Mouse (Mus musculus): ENCODE data around the gene Degs1. TPM values are rescaled to one million over a fixed set of nuclear protein-coding genes. Genes with fewer than 3 reads are reported as not detected.
A peak's percentile ranks its signal among the peaks of the same experiment; 100 is the strongest.
"Not testable (repeated sequence)": the region's sequence is repeated elsewhere in the genome, so short reads cannot be mapped to it uniquely, and the experiment has no call there.

Gene Degs1
- polyA plus RNA-seq, 1 experiment from 2014 or later = 82.9 TPM

GRCm38 (mm10) chr1:182297246-182297645 lies 14.6 kb upstream of the Degs1 start:
- H3K27ac ChIP-seq (replicated peaks) = no peak overlapping the region
- 30% methylated on average over 3 of the region's 3 CpGs for WGBS
- H3K9me3 ChIP-seq = 0 out of 2 replicates have a peak, but pooled peaks cover 8% of the 10 kb centered on the region
- no peaks in the 10 kb centered on the region for H3K27me3 ChIP-seq
- no peak overlapping the region for H3K4me3 ChIP-seq
- ATAC-seq (ENCODE audit: low read depth) = no peak
- no peak overlapping the region for H3K9ac ChIP-seq
- no peak overlapping the region for H3K4me2 ChIP-seq
- no peaks in the 10 kb centered on the region for H3K36me3 ChIP-seq
- no peaks in the 10 kb centered on the region for H3K4me1 ChIP-seq (replicated peaks)

GRCm38 (mm10) chr1:182296816-182297215 lies 14.2 kb upstream of the Degs1 start:
- Histone ChIP-seq H3K4me3 (no peak overlapping the region), H3K36me3 (no peaks in the 10 kb centered on the region), H3K9ac (no peak overlapping the region), H3K27me3 (no peaks in the 10 kb centered on the region), H3K4me2 (no peak overlapping the region), H3K27ac (replicated peaks) (no peak overlapping the region), H3K4me1 (replicated peaks) (no peaks in the 10 kb centered on the region), H3K9me3 (0 out of 2 replicates have a peak, but pooled peaks cover 8% of the 10 kb centered on the region)
- no peak for ATAC-seq (ENCODE audit: low read depth)
- 75% methylated on average over 6 of the region's 6 CpGs for WGBS

- ATAC-seq (ENCODE audit: low read depth) = no peak
- Histone ChIP-seq H3K4me2 (no peak overlapping the region), H3K4me1 (replicated peaks) (no peaks in the 10 kb centered on the region), H3K36me3 (no peaks in the 10 kb centered on the region), H3K27ac (replicated peaks) (no peak overlapping the region), H3K9ac (no peak overlapping the region), H3K27me3 (no peaks in the 10 kb centered on the region), H3K4me3 (no peak overlapping the region), H3K9me3 (0 out of 2 replicates have a peak, but pooled peaks cover 8% of the 10 kb centered on the region)
- WGBS = 88% methylated on average over 6 of the region's 6 CpGs
Observed at GRCm38 (mm10) chr1:182296141-182296540, 13.5 kb upstream of the Degs1 start.

GRCm38 (mm10) chr1:182292291-182292690 lies 9.7 kb upstream of the Degs1 start:
- Histone ChIP-seq H3K4me1 (replicated peaks) (no peaks in the 10 kb centered on the region), H3K27ac (replicated peaks) (no peak overlapping the region), H3K9ac (no peak overlapping the region), H3K9me3 (0 out of 2 replicates have a peak, but pooled peaks cover 8% of the 10 kb centered on the region), H3K4me2 (no peak overlapping the region), H3K27me3 (no peaks in the 10 kb centered on the region), H3K36me3 (no peaks in the 10 kb centered on the region), H3K4me3 (no peak overlapping the region)
- 81% methylated on average over 4 of the region's 4 CpGs for WGBS
- ATAC-seq (ENCODE audit: low read depth) = no peak

GRCm38 (mm10) chr1:182290741-182291140 lies 8.1 kb upstream of the Degs1 start:
- WGBS = 95% methylated on average over 3 of the region's 3 CpGs
- not testable (repeated sequence) for ATAC-seq (ENCODE audit: low read depth); H3K9ac ChIP-seq

GRCm38 (mm10) chr1:182289781-182290180 lies 7.2 kb upstream of the Degs1 start:
- 0 out of 2 replicates have a peak, but pooled peaks cover 2% of the 10 kb centered on the region for H3K9me3 ChIP-seq
- no peak for ATAC-seq (ENCODE audit: low read depth)
- H3K27ac ChIP-seq (replicated peaks) = no peak overlapping the region
- H3K4me1 ChIP-seq (replicated peaks) = no peaks in the 10 kb centered on the region
- H3K9ac ChIP-seq = no peak overlapping the region
- H3K27me3 ChIP-seq = no peaks in the 10 kb centered on the region
- H3K36me3 ChIP-seq = no peaks in the 10 kb centered on the region
- WGBS = 65% methylated on average over 2 of the region's 2 CpGs
- H3K4me3 ChIP-seq = no peak overlapping the region
- H3K4me2 ChIP-seq = no peak overlapping the region

More at GRCm38 (mm10) chr1:182290741-182291140, 8.1 kb upstream of the Degs1 start:
- not testable (repeated sequence) for H3K4me1 ChIP-seq (replicated peaks); H3K4me2 ChIP-seq; H3K27me3 ChIP-seq; H3K27ac ChIP-seq (replicated peaks); H3K36me3 ChIP-seq; H3K4me3 ChIP-seq; H3K9me3 ChIP-seq

- 0 out of 2 replicates have a peak, but pooled peaks cover 1% of the 10 kb centered on the region for H3K27me3 ChIP-seq
- ATAC-seq (ENCODE audit: low read depth) = no peak
- H3K9ac ChIP-seq = no peak overlapping the region
- no peak overlapping the region for H3K27ac ChIP-seq (replicated peaks)
- H3K4me2 ChIP-seq = no peak overlapping the region
- H3K4me1 ChIP-seq (replicated peaks) = no peaks in the 10 kb centered on the region
- no peaks in the 10 kb centered on the region for H3K36me3 ChIP-seq
- no peaks in the 10 kb centered on the region for H3K9me3 ChIP-seq
- H3K4me3 ChIP-seq = no peak overlapping the region
- WGBS = 68% methylated on average over 2 of the region's 2 CpGs
Observed at GRCm38 (mm10) chr1:182288601-182289000, 6.0 kb upstream of the Degs1 start.

- WGBS = 79% methylated on average over 7 of the region's 7 CpGs
- Histone ChIP-seq H3K9me3 (no peaks in the 10 kb centered on the region), H3K4me1 (replicated peaks) (peaks cover 7% of the 10 kb centered on the region), H3K27ac (replicated peaks) (no peak overlapping the region), H3K36me3 (no peaks in the 10 kb centered on the region), H3K9ac (no peak overlapping the region), H3K4me2 (no peak overlapping the region), H3K27me3 (0 out of 2 replicates have a peak, but pooled peaks cover 5% of the 10 kb centered on the region), H3K4me3 (no peak overlapping the region)
- ATAC-seq (ENCODE audit: low read depth) = no peak
Observed at GRCm38 (mm10) chr1:182287781-182288180, 5.2 kb upstream of the Degs1 start.

GRCm38 (mm10) chr1:182284795-182285194 lies 2.2 kb upstream of the Degs1 start:
- H3K9me3 ChIP-seq = no peaks in the 10 kb centered on the region
- no peak overlapping the region for H3K9ac ChIP-seq
- H3K4me1 ChIP-seq (replicated peaks) = peaks cover 30% of the 10 kb centered on the region
- WGBS = 94% methylated on average over 2 of the region's 2 CpGs
- no peak for ATAC-seq (ENCODE audit: low read depth)
- H3K27ac ChIP-seq (replicated peaks) = no peak overlapping the region
- H3K4me3 ChIP-seq = no peak overlapping the region
- H3K36me3 ChIP-seq = no peaks in the 10 kb centered on the region
- H3K27me3 ChIP-seq = 0 out of 2 replicates have a peak, but pooled peaks cover 5% of the 10 kb centered on the region
- no peak overlapping the region for H3K4me2 ChIP-seq

GRCm38 (mm10) chr1:182283231-182283630 lies 627 bp upstream of the Degs1 start:
- H3K4me1 ChIP-seq (replicated peaks) = peaks cover 30% of the 10 kb centered on the region
- no peaks in the 10 kb centered on the region for H3K9me3 ChIP-seq
- ATAC-seq (ENCODE audit: low read depth) = no peak
- H3K4me2 ChIP-seq = peak overlapping the region; percentile 76
- H3K36me3 ChIP-seq = peaks cover 11% of the 10 kb centered on the region
- H3K27ac ChIP-seq (replicated peaks) = no peak overlapping the region
- no peak overlapping the region for H3K9ac ChIP-seq
- 63% methylated on average over 7 of the region's 7 CpGs for WGBS
- peak overlapping the region; percentile 82 for H3K4me3 ChIP-seq
- H3K27me3 ChIP-seq = 0 out of 2 replicates have a peak, but pooled peaks cover 5% of the 10 kb centered on the region

GRCm38 (mm10) chr1:182281251-182281711 lies 1.3 kb downstream of the Degs1 start:
- H3K4me1 ChIP-seq (replicated peaks) = peaks cover 30% of the 10 kb centered on the region
- no peaks in the 10 kb centered on the region for H3K9me3 ChIP-seq
- H3K4me3 ChIP-seq = peak overlapping the region; percentile 82
- H3K27ac ChIP-seq (replicated peaks) = 0 out of 2 replicates have a peak overlapping the region, but pooled peaks have one; percentile 13
- peak overlapping the region; percentile 76 for H3K4me2 ChIP-seq
- H3K9ac ChIP-seq = peak overlapping the region; percentile 62
- peak; percentile 29; the same call in 1 of the 2 replicates for ATAC-seq (ENCODE audit: low read depth)
- peaks cover 29% of the 10 kb centered on the region for H3K36me3 ChIP-seq
- WGBS = 15% methylated on average over 9 of the region's 9 CpGs
- H3K27me3 ChIP-seq = 0 out of 2 replicates have a peak, but pooled peaks cover 5% of the 10 kb centered on the region

GRCm38 (mm10) chr1:182280577-182280976 lies 2.0 kb downstream of the Degs1 start:
- ATAC-seq (ENCODE audit: low read depth) = no peak
- no peak overlapping the region for H3K27ac ChIP-seq (replicated peaks)
- H3K27me3 ChIP-seq = 0 out of 2 replicates have a peak, but pooled peaks cover 5% of the 10 kb centered on the region
- peak overlapping the region; percentile 76 for H3K4me2 ChIP-seq
- H3K4me1 ChIP-seq (replicated peaks) = peaks cover 30% of the 10 kb centered on the region
- no peaks in the 10 kb centered on the region for H3K9me3 ChIP-seq
- 57% methylated on average over 11 of the region's 11 CpGs for WGBS
- H3K36me3 ChIP-seq = peaks cover 34% of the 10 kb centered on the region
- peak overlapping the region; percentile 62; the same call in 1 of the 2 replicates for H3K9ac ChIP-seq
- peak overlapping the region; percentile 82 for H3K4me3 ChIP-seq

- Histone ChIP-seq H3K27ac (replicated peaks) (no peak overlapping the region), H3K4me3 (no peak overlapping the region), H3K27me3 (0 out of 2 replicates have a peak, but pooled peaks cover 5% of the 10 kb centered on the region), H3K4me1 (replicated peaks) (peaks cover 30% of the 10 kb centered on the region), H3K4me2 (peak overlapping the region; percentile 76; the same call in 1 of the 2 replicates), H3K9me3 (no peaks in the 10 kb centered on the region), H3K9ac (no peak overlapping the region), H3K36me3 (peaks cover 40% of the 10 kb centered on the region)
- WGBS = 77% methylated on average over 6 of the region's 6 CpGs
- no peak for ATAC-seq (ENCODE audit: low read depth)
Observed at GRCm38 (mm10) chr1:182280046-182280445, 2.6 kb downstream of the Degs1 start.

All from neural tube, embryonic 13.5 days (tissue).